Mouse (Mus musculus) layer of hippocampus, adult 2 months (tissue): ENCODE data around the gene Tmem156. TPM values are rescaled to one million over a fixed set of nuclear protein-coding genes. Genes with fewer than 3 reads are reported as not detected.
A peak's percentile ranks its signal among the peaks of the same experiment; 100 is the strongest.

Experiments
- DNase-seq, 2 experiments: peaks; one replicate each; pipeline ENCODE4 v3.0.0; 2022; ENCODE audit warnings: low spot score in 2 of 2
- H3K27ac ChIP-seq: fragments of 200-600 bp; 2 replicates; pipeline ENCODE4 v1.8.1; 2022
- H3K4me3 ChIP-seq: fragments of 200-600 bp; 2 replicates; pipeline ENCODE4 v1.8.1; 2022; ENCODE audit warnings: mild to moderate bottlenecking
- CTCF ChIP-seq: fragments of 200-600 bp; conservative IDR thresholded peaks from 2 replicates; pipeline ENCODE4 v1.8.1; 2022; ENCODE audit warnings: antibody characterized with exemption, mild to moderate bottlenecking, moderate library complexity
- total RNA-seq, 2 experiments: library from RNA; stranded (reverse); gene quantifications; 2 replicates each; pipeline ENCODE4 v1.2.3; 2021

Gene Tmem156
- total RNA-seq, 2 experiments from 2014 or later: 0.39 to 0.44 TPM

DNA sequence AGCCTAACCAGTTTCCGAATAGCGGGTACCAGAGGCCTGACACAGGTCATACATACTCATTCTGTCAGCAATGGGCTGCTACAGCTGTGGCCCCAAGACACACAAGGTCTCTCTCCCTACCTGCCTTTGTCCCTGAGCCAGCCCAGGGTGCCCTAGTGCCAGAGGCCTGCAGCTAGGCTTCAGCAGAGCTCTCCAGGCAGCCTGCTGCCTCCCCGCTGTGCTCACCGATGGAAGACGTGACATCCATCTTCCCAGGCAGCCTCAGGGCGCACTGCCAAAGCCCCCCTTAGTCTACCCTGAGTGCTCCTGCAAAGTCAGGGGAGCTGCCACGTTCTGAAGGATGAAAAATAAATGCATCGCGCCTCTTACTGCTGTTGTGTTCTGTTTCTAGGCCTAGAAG is 63.9 kb downstream of the Tmem156 start:
- no peak for TF ChIP-seq CTCF
- H3K27ac ChIP-seq: no peak overlapping the region
- no peak overlapping the region for H3K4me3 ChIP-seq
- no peak for DNase-seq

DNA sequence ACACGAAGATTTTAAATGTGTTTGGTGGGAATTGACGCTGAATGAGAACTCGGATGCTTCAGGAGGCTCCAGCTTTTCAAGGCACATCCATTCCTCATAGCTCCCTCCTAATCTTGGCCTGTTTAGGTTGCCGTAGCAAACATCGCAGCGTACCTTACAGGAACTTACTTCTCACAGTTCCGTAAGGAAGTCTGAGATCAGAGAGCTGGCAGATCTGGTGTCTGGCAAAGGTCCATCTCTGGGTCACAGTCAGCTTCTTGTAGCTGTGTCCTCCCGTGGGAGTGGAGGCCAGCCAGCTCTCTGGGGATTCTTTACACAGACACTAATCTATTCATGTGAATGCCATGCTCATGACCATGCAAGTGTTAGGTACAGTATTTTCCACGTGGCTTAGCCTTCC is 65.2 kb downstream of the Tmem156 start:
- DNase-seq: no peak
- no peak overlapping the region for H3K27ac ChIP-seq
- no peak overlapping the region for H3K4me3 ChIP-seq
- no peak for TF ChIP-seq CTCF

DNA sequence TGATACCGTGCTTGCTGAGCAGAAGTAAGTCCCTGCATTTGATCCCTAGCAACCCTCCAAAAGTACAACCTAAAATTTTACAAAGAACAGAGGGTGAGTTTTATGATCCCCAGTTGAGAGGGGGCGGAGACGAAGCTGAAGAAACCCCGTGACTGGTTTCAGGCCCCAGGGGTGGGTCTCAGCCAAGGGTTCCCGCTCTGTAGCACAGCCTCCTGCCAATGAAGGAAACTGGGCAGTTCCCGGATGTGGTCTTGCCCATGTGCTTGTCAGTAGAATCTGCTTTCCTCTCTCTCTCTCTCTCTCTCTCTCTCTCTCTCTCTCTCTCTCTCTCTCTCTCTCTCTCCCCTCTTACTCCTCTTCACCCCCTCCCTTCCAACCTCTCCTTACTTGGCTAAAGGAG is 66.0 kb downstream of the Tmem156 start:
- no peak for TF ChIP-seq CTCF
- Histone ChIP-seq H3K27ac (no peak overlapping the region), H3K4me3 (no peak overlapping the region)
- no peak for DNase-seq

DNA sequence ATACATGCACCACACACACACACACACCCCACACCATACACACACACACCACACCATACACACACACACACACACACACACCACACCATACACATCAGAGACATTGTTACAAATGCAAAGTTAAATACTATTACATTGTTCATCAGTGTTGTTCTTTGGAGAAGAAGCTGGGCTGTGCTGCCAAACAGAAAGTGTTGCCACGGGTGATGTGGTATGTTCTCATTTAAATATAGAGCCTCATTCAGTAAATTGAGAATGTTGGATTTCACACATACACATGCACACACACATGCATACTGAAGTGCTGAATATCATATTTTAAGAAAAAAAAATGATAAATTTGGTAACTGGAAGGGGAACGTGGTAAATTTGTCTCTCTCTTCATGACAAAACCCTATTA is 67.3 kb downstream of the Tmem156 start:
- no peak overlapping the region for H3K27ac ChIP-seq
- H3K4me3 ChIP-seq: no peak overlapping the region
- DNase-seq: no peak
- TF ChIP-seq CTCF: no peak

DNA sequence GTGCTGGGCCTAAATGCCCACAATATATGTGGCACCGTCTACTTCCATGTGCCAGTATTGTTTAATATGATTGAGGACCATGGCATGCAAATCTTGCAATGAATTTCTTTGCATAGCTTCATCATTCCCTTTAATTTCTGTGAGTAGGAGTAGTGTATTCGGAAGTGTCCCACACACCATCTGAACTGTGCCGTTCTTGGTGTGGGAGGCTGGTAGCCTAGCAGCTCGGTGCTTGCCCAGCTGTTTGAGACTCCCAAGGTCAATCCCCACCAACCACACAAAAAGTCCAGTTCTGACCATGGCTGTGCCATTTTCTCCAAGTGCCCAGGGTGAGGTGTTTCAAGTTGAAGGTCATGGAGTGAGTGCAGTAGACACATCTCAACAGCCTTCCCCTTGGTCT is 69.9 kb downstream of the Tmem156 start:
- Histone ChIP-seq H3K27ac (peak overlapping the region; percentile 75), H3K4me3 (no peak overlapping the region)
- no peak for DNase-seq
- TF ChIP-seq CTCF: no peak

DNA sequence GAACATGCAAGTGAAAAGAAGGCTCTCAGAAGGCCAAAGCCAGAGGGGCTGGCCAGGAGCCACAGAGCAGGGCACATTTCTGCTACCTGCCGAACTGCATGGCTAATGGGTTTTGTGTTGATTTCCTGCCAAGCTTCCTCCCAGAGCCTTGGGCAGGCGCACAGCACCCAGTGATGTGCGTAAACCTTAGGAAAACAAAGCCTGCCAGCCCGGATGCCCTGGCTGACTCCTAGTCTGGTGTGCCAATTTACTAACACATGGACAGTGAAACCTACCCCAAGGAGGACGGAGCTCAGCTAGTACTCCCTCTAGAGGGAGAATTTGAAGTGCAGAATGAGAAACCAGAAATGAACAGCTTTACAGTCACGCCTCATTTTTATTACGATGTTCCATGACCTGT is 72.1 kb downstream of the Tmem156 start:
- peak; percentile 69 for TF ChIP-seq CTCF
- peak overlapping the region; percentile 46 for H3K27ac ChIP-seq
- DNase-seq: peak in 1 of 2 experiments; percentile 23
- H3K4me3 ChIP-seq: no peak overlapping the region; the same call in 1 of the 2 replicates

DNA sequence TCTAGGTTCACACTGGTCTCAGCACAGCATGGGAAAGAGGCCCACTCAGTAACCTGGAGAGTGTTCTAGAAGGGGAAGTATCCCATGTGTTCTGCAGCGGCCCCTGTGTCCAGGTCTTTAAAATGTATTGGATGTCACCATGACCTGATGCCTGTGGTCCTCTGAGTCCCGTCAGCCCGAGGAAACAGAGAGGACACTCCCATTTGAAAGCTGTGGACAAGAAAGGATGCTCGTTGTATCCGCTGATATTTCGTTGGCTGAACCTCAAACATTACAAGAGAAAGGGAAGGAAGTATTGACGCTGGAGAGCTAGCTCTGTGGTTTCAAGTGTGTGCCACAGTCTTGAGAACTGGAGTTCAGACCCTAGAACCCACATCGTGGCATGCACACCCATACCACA is 72.8 kb downstream of the Tmem156 start:
- Histone ChIP-seq H3K4me3 (no peak overlapping the region), H3K27ac (peak overlapping the region; percentile 46)
- no peak for DNase-seq
- TF ChIP-seq CTCF: no peak

DNA sequence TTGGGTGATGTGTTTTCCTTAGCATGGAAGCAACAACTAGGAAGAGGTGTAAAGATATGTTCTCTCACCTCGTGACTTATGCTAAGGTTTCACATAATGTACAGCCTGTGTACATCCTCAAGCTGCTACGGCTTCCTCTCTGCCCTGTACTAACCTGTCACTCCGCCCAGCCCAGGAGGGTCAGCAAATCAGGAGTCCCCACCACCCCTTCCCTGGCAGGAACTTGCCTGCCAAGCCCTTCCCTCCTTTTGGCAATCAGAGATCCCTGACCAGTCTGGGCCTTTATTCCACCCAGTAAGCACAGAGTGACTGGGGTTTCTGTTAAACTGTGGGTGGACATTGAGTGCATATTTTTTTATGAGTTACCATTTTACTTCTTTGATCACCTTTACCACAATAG is 76.4 kb downstream of the Tmem156 start:
- Histone ChIP-seq H3K27ac (no peak overlapping the region), H3K4me3 (no peak overlapping the region)
- no peak for TF ChIP-seq CTCF
- DNase-seq: no peak

DNA sequence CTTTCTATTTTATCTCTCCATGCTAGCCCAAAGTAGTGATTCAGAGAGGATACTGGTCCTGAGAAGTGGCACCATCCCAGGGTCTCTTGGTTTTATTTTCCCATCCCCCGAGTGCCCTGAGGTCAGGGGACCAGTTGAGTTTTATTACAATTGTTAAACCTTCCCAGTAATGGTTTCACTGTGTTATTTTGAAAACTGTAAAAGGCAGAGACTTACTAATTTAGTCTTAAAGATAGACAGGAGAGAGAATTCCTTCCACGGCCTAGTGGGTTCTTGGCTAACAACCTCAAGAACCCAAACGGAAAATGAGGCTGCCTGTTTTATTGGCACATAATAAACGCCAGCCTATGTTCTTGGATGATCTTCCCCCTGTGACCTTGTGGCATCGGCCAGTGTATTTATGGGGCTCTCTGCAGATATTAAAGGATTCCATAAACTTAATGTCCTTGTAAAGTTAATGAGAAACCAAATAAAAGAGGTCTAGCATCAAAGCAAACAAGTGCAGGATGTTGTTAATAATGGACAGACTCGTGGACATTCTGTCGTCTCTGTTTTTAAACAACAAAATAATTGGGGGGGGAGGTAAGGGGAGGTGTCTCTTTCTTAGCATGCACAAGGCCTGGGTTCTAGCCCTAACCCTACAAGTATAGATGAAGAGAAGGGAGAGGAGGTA is 79.9 kb downstream of the Tmem156 start:
- TF ChIP-seq CTCF: no peak
- Histone ChIP-seq H3K4me3 (no peak overlapping the region), H3K27ac (no peak overlapping the region)
- no peak for DNase-seq

DNA sequence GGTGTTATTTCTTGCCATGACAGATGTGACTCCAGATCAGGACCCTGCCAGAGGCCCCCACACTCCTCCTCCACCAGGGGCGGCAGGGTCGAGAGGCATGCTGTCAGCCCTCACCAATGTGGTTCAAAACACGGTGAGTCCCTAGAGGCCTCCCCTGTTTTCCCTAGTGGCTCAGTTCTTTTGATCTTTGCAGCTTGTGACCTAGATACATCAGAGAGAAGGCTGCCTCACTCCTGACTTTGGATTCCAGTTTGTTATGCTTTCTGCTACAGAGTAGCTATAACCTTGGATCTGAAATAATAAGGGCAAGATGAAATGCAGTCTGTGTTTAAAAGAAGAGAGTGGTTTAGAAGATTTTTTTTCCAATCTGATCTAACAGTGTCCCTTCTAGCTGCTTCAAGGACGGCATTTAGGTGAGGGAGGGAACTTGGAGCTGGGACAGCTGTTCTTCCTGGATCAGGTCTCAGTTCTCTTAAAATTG is 85.9 kb downstream of the Tmem156 start:
- H3K4me3 ChIP-seq: no peak overlapping the region
- H3K27ac ChIP-seq: peak overlapping the region; percentile 63
- DNase-seq: no peak
- peak; percentile 46; the same call in 1 of the 2 replicates for TF ChIP-seq CTCF

DNA sequence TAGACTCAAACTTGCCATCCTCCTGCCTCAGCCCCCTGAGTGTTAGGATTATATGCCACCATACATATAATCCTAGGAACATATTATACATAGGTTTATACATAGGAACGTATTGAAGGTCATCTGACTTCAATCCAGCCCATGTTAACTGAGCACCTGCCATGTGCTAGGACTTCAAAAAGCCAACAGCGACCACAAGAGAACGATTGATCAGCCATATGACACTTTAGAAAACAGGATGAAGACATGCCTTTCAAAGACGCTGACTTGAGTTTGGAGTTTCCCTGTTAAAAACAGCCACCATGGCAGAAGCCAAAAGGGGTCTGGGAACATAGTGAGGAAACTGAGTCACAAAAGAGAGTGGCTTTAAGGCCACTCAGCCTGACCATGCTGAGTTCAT is 86.7 kb downstream of the Tmem156 start:
- 0 out of 2 replicates have a peak overlapping the region, but pooled peaks have one; percentile 63 for H3K27ac ChIP-seq
- no peak overlapping the region for H3K4me3 ChIP-seq
- no peak for DNase-seq
- no peak for TF ChIP-seq CTCF

Other genes with a start within 250 kb of the Tmem156 start
- under 1 TPM; 0.44 to 0.59 TPM for gene Tlr1, start 158.6 kb downstream of the Tmem156 start, total RNA-seq
- 1 to 10 TPM in 1 of 2 experiments, under 1 TPM in 1; 0.95 to 1.0 TPM for gene Tlr6, start 132.0 kb downstream of the Tmem156 start, total RNA-seq
- 1 to 10 TPM; 4.2 to 5.8 TPM for gene Fam114a1, start 122.1 kb downstream of the Tmem156 start, total RNA-seq
- 10 to 100 TPM; 53.8 to 62.9 TPM for gene Klhl5, start 15.4 kb upstream of the Tmem156 start, total RNA-seq
- 10 to 100 TPM; 22.9 to 23.7 TPM for gene Wdr19, start 107.6 kb upstream of the Tmem156 start, total RNA-seq
- 10 to 100 TPM; 33.2 to 38.2 TPM for gene Rfc1, start 243.5 kb upstream of the Tmem156 start, total RNA-seq